Mouse (Mus musculus): ENCODE measurements around the gene Mylip. TPM values are rescaled to one million over a fixed set of nuclear protein-coding genes. Genes with fewer than 3 reads are reported as not detected.

Mylip gene
- total and polyA plus RNA-seq, 3 experiments: 0.13 TPM; not detected in 2

DNA sequence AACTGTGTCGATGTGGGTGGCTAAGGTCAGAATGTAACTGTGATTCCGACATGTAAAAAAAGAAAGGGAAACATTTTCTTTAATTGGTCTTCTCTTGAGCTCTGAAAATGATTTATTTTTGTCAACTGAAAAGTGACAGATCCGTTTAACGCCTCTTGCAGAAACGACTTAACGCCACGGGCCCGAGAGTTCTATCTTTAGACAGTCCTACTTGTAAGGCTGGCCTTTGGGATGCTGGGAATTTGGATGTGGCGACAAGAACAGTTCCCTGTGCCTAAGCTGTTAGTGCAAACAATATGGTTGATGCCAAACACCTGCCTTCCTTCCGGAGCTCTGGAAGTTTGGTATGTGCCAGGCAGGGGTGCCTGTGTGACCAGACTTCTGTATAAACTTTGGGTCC lies 23.8 kb upstream of the Mylip start:
- Histone ChIP-seq H3K9me3 (replicated peaks; ENCODE audit: low read length) (peaks cover 2% of the 10 kb centered on the region), H3K27me3 (replicated peaks) (no peaks in the 10 kb centered on the region), H3K4me1 (ENCODE audit: control insufficient read depth in 1 of 2, insufficient read depth in 2 of 2) (no peaks in the 10 kb centered on the region), H3K4me2 (ENCODE audit: insufficient read depth, low read depth, poor library complexity, severe bottlenecking) (no peak overlapping the region), H3K4me3 (replicated peaks in 1 of 3; ENCODE audit: low read depth in 2 of 3, low read length in 2 of 3, poor library complexity in 1 of 3) (no peak overlapping the region), H3K36me3 (replicated peaks in 1 of 2; ENCODE audit: control insufficient read depth in 1 of 2, insufficient read depth in 1 of 2, low read length in 1 of 2) (no peaks in the 10 kb centered on the region), H3K9ac (ENCODE audit: insufficient read depth, low read depth) (no peak overlapping the region), H3K79me2 (replicated peaks; ENCODE audit: control insufficient read depth, extremely low read depth, insufficient read depth, poor library complexity, severe bottlenecking) (no peaks in the 10 kb centered on the region), H3K27ac (ENCODE audit: insufficient read depth, low read depth) (no peak overlapping the region)
- in situ Hi-C loops (cut with MboI; ENCODE audit: low pct_ligation_motif_present, low pct_unique_long_range_greater_than_20kb, low sequenced_read_pairs): no loop called here
- no peak for DNase-seq (ENCODE audit: extremely low read depth)
- TF ChIP-seq MAFK (IDR thresholded peaks at IDR 0.05; ENCODE audit: insufficient replicate concordance, low read length) (no peak), MXI1 (IDR thresholded peaks at IDR 0.05; ENCODE audit: low read depth, low read length) (no peak), ETS1 (conservative IDR thresholded peaks at IDR 0.05; ENCODE audit: low read depth, low read length) (no peak), E2F4 (IDR thresholded peaks at IDR 0.05; ENCODE audit: insufficient replicate concordance, low read depth, low read length) (no peak), CHD1 (IDR thresholded peaks at IDR 0.05; ENCODE audit: low read depth, low read length) (no peak), MAZ (IDR thresholded peaks at IDR 0.05; ENCODE audit: low read depth, low read length) (no peak), ELF1 (IDR thresholded peaks at IDR 0.05; ENCODE audit: low read depth, low read length) (no peak), CHD2 (IDR thresholded peaks at IDR 0.05; ENCODE audit: low read length) (no peak), ZC3H11A (IDR thresholded peaks at IDR 0.05; ENCODE audit: low read depth, low read length) (no peak), EP300 (IDR thresholded peaks at IDR 0.05; ENCODE audit: low read length) (no peak), HCFC1 (IDR thresholded peaks at IDR 0.05; ENCODE audit: low read depth, low read length) (no peak)
- dilution Hi-C loops (cut with MboI; ENCODE audit: extremely low pct_ligation_motif_present, extremely low pct_unique_long_range_greater_than_20kb, low sequenced_read_pairs): no loop called here

- Histone ChIP-seq H3K79me2 (replicated peaks; ENCODE audit: control insufficient read depth, extremely low read depth, insufficient read depth, poor library complexity, severe bottlenecking) (no peaks in the 10 kb centered on the region), H3K27me3 (replicated peaks) (no peaks in the 10 kb centered on the region), H3K4me1 (ENCODE audit: control insufficient read depth in 1 of 2, insufficient read depth in 2 of 2) (peaks cover 0 to 6% of the 10 kb centered on the region in 2 experiments; a peak in 1 of 4 replicates), H3K27ac (ENCODE audit: insufficient read depth, low read depth) (no peak overlapping the region), H3K9me3 (replicated peaks; ENCODE audit: low read length) (no peaks in the 10 kb centered on the region), H3K4me3 (replicated peaks in 1 of 3; ENCODE audit: low read depth in 2 of 3, low read length in 2 of 3, poor library complexity in 1 of 3) (no peak overlapping the region), H3K4me2 (ENCODE audit: insufficient read depth, low read depth, poor library complexity, severe bottlenecking) (no peak overlapping the region), H3K36me3 (replicated peaks in 1 of 2; ENCODE audit: control insufficient read depth in 1 of 2, insufficient read depth in 1 of 2, low read length in 1 of 2) (no peaks in the 10 kb centered on the region), H3K9ac (ENCODE audit: insufficient read depth, low read depth) (no peak overlapping the region)
- in situ Hi-C loops (cut with MboI; ENCODE audit: low pct_ligation_motif_present, low pct_unique_long_range_greater_than_20kb, low sequenced_read_pairs): no loop called here
- dilution Hi-C loops (cut with MboI; ENCODE audit: extremely low pct_ligation_motif_present, extremely low pct_unique_long_range_greater_than_20kb, low sequenced_read_pairs): no loop called here
- no peak for TF ChIP-seq ZKSCAN1 (IDR thresholded peaks at IDR 0.05; ENCODE audit: borderline replicate concordance, low read depth, low read length)
- TF ChIP-seq POLR2AphosphoS2 (IDR thresholded peaks at IDR 0.05; ENCODE audit: low read depth, low read length): no peak
- TF ChIP-seq JUND (conservative IDR thresholded peaks at IDR 0.05; ENCODE audit: low read depth, low read length): no peak
- TF ChIP-seq ZNF384 (IDR thresholded peaks at IDR 0.05; ENCODE audit: low read depth, low read length): no peak
- no peak for TF ChIP-seq TCF12 (IDR thresholded peaks at IDR 0.05; ENCODE audit: low read depth, low read length)
- TF ChIP-seq MEF2A (IDR thresholded peaks at IDR 0.05; ENCODE audit: borderline replicate concordance, low read depth, low read length): no peak
- TF ChIP-seq CHD2 (IDR thresholded peaks at IDR 0.05; ENCODE audit: low read length): no peak
- no peak for TF ChIP-seq MYC (IDR thresholded peaks at IDR 0.05; ENCODE audit: low read depth, low read length)
- no peak for DNase-seq (ENCODE audit: extremely low read depth)
These were observed 17.9 kb upstream of the Mylip start for GRCm38 (mm10) chr13:45371673-45372072.

Data from CH12.LX (cell line).